Mouse (Mus musculus): ENCODE measurements around the gene Hpse. TPM values are rescaled to one million over a fixed set of nuclear protein-coding genes. Genes with fewer than 3 reads are reported as not detected.

The Hpse gene
- total RNA-seq, 2 experiments from 2014 or later: 2.7 to 2.8 TPM

GRCm38 (mm10) chr5:100700861-100701620 is 18.5 kb downstream of the Hpse start:
- DNase-seq (ENCODE audit: low spot score in 2 of 2): no peak
- intact Hi-C loops (cut with DNase I): no loop called here

- DNase-seq (ENCODE audit: low spot score in 2 of 2): no peak
- intact Hi-C loops (cut with DNase I): no loop called here
These were observed 21.6 kb downstream of the Hpse start for GRCm38 (mm10) chr5:100697886-100698285.

GRCm38 (mm10) chr5:100697398-100697797 is 22.1 kb downstream of the Hpse start:
- intact Hi-C loops (cut with DNase I): no loop called here
- DNase-seq (ENCODE audit: low spot score in 2 of 2): no peak

DNA sequence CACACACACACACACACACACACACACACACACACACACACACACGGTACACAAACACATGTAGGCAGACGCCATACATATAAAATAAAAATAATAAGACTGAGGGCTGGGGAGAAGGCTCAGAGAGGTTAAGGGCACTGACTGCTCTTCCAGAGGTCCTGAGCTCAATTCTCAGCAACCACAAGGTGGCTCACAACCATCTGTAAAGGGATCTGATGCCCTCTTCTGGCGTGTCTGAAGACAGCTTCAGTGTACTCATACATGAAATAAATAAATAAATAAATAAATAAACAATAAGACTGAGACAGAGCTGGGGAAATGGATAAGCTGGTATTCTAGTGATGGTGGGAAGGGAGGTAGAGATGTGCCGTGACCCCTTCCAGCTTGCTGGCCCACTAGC is 33.9 kb downstream of the Hpse start:
- intact Hi-C loops (cut with DNase I): no loop called here
- no peak for DNase-seq (ENCODE audit: low spot score in 2 of 2)

DNA sequence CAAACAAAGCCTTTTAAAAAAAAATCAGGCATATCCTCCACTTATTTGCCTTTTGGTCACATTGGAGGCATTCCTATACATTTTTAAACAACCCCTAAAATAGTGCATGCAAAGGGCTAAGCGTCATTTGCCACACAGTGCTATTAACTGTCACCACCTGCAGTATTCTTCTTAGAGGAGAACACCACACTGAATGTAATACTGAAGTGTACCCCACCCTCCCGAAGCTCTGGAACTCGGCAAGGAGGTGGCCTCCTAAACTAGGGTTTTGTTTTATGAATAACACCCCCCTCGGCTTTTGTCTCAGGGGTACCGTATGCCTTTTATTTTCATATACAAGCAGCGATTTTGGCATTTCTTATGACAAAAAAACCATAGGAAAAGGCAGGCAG is 39.0 kb downstream of the Hpse start:
- intact Hi-C loops (cut with DNase I): no loop called here

GRCm38 (mm10) chr5:100679911-100680541 is 39.5 kb downstream of the Hpse start:
- intact Hi-C loops (cut with DNase I): loop anchor here (10.0 kb wide), 2 partner anchors 115 to 235 kb away; partner anchors contain the start of genes Helq and Mrps18c
- DNase-seq (ENCODE audit: low spot score in 2 of 2): no peak

More for the DNA sequence above, 39.0 kb downstream of the Hpse start:
- no peak for DNase-seq (ENCODE audit: low spot score in 2 of 2)

DNA sequence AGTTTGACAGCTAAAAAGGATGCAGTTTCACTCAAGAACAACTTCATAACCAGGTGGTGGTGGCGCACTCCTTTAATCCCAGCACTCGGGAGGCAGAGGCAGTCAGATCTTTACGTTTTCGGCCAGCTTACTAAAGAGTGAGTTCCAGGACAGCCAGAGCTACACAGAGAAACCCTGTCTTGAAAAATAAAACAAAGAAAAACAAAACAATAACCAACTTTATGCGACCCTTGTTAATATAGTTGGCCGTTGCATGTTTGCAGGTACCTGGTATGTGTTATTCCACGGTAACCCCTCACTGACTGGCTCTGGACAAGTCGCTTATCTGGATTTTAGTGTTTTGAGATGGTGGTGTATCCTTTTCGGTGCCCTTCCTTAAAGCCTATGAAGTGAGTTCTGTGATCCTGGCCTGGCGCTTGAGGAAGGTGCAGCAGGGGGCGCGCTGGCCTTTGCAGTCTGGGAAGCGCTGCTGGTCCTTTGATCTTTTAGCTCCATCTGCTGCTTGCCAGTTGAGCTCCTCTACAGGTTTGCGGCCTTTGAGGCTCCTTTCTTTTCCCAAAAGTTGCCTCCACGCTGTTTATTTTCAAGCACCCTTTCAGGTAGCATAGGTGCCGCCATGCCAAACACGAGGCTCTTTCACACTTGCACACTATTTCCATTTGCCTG is 44.7 kb downstream of the Hpse start, which contains the start of gene Coq2:
Gene Coq2, minus strand, starts transcription at position 430 of the 666 bp plus-strand sequence.
- peak; percentile 45 to 76 for DNase-seq (ENCODE audit: low spot score in 2 of 2)
- intact Hi-C loops (cut with DNase I): loop anchor here (10.0 kb wide), 2 partner anchors 120 to 240 kb away; partner anchors contain the start of genes Helq and Mrps18c

DNA sequence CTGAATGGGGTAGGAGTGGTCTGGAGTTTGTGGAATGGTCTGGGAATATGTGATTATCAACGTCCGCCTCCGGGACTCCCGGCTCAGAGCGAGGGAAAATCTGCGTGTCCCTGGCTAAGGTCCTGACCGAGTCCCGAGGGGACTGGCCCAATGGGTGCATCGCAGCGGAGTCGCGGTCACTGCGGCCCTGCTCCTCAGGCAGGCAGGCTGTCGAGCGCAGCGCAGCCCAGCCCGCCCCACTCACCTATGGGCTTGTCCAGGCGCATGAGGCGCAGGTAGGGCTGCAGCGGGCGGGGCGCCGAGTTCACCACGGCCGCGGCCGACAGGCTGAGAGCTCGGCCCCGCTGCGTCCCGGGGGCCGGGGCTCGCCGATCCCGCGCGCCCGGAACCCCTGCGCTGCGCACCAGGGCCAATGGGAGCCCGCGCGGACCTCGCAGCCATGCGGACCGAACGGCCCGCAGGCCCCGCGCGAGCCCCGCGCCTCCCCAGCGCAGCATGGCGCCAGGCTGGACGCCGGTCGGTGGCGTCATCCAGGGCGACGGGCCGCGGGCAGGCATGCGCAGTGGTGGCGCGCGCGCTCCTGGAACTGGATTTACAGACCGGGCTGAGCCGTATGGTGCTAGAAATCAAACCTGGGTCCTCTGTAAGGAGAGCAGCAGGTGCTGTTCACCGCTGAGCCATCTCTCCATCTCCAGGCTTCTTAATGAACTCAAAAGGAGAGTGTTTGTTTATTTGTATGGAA is 45.6 kb downstream of the Hpse start:
- DNase-seq (ENCODE audit: low spot score in 2 of 2): peak; percentile 76 to 91
- intact Hi-C loops (cut with DNase I): loop anchor here (10.0 kb wide), 2 partner anchors 121 to 241 kb away; partner anchors contain the start of genes Helq and Mrps18c

DNA sequence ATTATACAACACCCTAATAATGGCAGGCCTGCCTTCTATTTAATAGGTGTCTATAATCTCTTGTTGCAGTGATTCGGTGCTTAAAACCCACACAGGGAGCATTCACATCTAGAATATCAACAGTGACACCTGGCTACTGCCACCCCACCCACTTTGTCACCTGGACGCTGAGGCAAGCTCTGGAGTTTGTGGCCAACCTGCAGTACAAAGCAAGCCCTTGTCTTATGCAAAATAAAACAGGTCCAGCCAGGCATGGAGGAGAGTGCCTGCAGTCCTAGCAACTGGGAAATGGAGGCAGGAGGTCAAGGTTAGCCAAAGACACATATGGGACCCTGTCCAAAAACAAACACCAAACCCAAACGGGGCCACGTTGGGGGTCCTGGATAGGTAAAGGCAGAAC is 47.1 kb downstream of the Hpse start:
- DNase-seq (ENCODE audit: low spot score in 2 of 2): no peak
- intact Hi-C loops (cut with DNase I): loop anchor here (10.0 kb wide), 2 partner anchors 122 to 242 kb away; partner anchors contain the start of genes Helq and Mrps18c

DNA sequence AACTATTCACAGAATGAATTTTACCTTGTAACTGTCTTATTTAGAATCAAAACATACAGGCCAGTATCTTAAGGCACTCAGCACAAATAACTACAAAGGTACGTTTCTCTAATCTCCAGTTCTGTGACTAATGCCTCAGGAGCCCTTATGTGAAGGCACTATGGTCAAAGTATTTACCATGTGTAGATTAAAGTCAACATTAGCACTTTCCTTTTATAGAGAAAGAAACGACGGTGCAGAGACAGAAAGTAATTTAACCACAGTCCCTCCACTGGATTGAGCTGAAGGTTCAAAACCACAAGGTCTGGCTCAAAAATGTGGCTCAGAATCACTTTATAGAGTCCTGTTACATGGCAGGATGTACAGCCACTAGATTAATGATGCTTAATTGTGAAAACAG is 47.6 kb downstream of the Hpse start:
- intact Hi-C loops (cut with DNase I): loop anchor here (10.0 kb wide), 2 partner anchors 123 to 243 kb away; partner anchors contain the start of genes Helq and Mrps18c
- no peak for DNase-seq (ENCODE audit: low spot score in 2 of 2)

- DNase-seq (ENCODE audit: low spot score in 2 of 2): peak; percentile 52 to 54
- intact Hi-C loops (cut with DNase I): loop anchor here (10.0 kb wide), 2 partner anchors 123 to 243 kb away; partner anchors contain the start of genes Helq and Mrps18c
These were observed 48.1 kb downstream of the Hpse start for GRCm38 (mm10) chr5:100671398-100671797.

DNA sequence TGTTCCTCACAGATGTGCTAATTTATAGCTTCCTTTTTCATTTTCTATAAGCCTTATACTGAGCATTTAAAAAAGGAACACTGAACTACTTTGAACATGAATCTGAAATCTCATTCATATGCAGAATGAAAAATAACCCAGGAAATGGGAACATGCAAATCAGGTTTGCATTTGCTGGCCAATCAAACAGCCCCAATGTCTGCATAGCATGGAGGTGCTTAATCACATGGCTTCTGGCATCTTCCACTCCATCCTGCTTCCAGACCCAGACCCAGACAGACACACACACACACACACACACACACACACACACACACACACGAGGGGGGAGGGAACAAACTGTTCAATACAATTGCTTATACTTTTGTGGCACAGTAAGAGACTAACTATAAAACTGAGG is 52.6 kb downstream of the Hpse start:
- intact Hi-C loops (cut with DNase I): loop anchor here (5.0 kb wide), 1 partner anchor 120 kb away; no protein-coding TSS in a partner anchor
- no peak for DNase-seq (ENCODE audit: low spot score in 2 of 2)

DNA sequence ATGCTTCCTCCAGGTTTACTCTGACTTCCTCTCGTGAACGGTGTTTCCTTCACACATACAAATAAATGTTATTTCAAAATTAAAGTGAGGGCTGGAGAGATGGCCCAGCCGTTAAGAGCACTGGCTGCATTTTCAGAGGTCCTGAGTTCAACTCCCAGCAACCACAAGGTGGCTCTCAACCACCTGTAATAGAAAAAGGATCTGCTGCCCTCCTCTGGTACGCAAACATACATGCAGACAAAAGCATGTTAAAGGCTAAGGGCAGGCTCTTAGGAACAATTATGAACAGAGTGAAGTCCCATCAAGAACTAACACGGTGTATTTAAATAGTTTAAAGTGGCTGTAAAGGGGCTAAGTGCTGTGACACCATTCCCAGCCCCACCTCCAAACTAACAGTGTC is 55.7 kb downstream of the Hpse start:
- intact Hi-C loops (cut with DNase I): loop anchor here (5.0 kb wide), 1 partner anchor 102 kb away; no protein-coding TSS in a partner anchor
- DNase-seq (ENCODE audit: low spot score in 2 of 2): peak; percentile 30 to 49

DNA sequence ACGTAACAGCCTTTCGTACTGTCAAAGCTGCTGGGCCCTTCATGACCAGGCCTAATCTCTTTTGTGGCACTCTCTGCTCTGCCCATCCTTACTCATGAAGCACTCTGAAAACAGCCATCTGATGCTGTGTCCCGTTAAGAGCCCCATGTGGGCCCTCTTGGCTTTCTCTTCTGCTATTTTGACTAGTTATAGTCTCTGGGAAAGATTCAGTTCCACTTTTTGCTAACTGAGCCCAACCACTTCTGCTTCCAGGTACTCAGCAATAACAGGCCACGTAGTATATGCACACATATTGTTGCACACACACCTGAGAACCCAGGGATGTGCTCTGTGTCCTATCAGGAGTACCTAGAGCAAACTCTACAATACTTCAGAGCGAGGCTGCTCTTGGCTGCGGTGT is 56.5 kb downstream of the Hpse start:
- intact Hi-C loops (cut with DNase I): loop anchor here (5.0 kb wide), 1 partner anchor 101 kb away; no protein-coding TSS in a partner anchor

DNA sequence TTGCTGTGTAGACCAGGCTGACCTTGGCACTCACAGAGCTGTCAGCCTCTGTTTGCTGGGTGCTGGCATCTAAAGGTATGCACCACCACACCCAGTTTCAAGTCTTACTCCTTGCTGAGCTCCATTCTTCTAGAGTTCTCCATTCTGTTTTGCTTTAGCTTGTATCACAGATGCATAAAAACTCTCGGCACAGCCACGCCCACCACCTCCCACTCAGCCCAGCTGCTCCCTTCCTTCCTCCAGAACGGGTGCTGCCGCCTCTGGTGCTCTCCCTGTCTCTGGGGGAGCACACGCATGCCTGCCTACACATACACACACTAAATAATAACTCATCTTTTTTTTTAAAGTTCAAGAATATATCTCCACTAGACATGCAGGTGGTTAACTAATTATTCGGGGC is 61.1 kb downstream of the Hpse start:
- peak in 1 of 2 experiments; percentile 46 for DNase-seq (ENCODE audit: low spot score in 2 of 2)
- intact Hi-C loops (cut with DNase I): no loop called here

More for the DNA sequence above, 56.5 kb downstream of the Hpse start:
- peak in 1 of 2 experiments; percentile 20 for DNase-seq (ENCODE audit: low spot score in 2 of 2)

DNA sequence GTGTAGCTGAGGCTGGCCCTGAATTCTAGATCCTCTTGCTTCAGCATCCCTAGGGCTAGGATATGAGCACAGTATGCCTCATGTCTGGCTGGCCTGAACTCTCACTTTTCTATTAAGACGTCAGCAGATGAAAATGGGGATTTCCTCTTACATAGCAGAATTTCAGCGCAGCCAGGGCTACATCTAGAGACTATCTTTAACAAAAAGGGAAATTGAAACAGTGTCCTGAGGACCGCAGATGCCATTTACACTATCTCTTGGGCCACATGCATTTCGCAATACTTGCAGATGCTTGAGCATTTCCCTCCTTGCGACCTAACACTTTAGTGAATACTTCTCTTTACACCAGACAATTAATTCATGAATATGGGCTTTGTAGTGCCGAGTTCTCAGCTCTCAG is 63.2 kb downstream of the Hpse start:
- no peak for DNase-seq (ENCODE audit: low spot score in 2 of 2)
- intact Hi-C loops (cut with DNase I): no loop called here

DNA sequence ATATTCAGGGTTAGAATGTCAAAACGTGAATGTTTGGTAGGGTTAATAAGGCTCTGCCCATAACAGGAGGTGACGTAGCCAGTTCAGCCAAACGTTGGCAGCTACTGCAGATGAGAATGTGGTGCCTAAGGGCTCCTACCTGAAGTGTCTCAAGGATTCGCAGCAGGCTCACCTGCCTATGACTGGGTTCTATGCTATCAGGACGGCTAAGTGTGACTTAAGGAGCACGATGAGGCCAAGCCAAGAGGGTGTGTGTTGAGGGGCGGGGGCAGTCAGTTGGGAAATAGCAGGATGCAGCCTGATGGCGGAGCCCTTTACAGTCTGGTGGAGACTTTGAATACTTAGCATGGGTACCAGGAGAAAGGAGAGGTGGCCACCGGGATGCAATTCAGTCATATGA is 67.2 kb downstream of the Hpse start:
- intact Hi-C loops (cut with DNase I): no loop called here
- no peak for DNase-seq (ENCODE audit: low spot score in 2 of 2)

GRCm38 (mm10) chr5:100651486-100651885 is 68.0 kb downstream of the Hpse start:
- no peak for DNase-seq (ENCODE audit: low spot score in 2 of 2)
- intact Hi-C loops (cut with DNase I): no loop called here

DNA sequence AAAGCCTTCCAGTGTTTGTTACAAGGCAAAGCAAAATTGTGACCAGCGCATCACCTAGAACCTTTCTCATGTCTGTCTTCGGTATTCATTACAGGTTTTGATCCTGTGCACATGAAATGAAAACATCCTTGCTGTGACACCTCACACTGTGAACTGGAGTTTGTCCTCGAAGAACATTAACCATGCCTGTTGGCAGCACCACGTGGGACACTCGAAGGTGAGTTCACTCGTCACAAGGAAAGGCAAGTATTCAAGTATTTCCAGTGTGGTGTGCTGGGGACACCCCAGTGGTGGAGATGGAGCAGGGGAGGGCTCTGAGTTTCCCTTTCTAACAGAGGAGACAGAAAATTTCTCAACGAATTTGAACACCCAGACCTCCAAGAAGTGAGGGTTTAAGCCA is 68.5 kb downstream of the Hpse start:
- DNase-seq (ENCODE audit: low spot score in 2 of 2): no peak

More for the DNA sequence above, 68.5 kb downstream of the Hpse start:
- intact Hi-C loops (cut with DNase I): no loop called here
